Mouse (Mus musculus): Measurements from ENCODE around the gene Hspa12a.

- TF ChIP-seq ZNF384 (IDR thresholded peaks at IDR 0.05; ENCODE audit: low read depth, low read length) (no peak), CHD2 (IDR thresholded peaks at IDR 0.05; ENCODE audit: low read depth, low read length) (no peak), MAFK (IDR thresholded peaks at IDR 0.05; ENCODE audit: insufficient read depth, low read depth, low read length) (no peak), ZC3H11A (IDR thresholded peaks at IDR 0.05; ENCODE audit: borderline replicate concordance, low read depth, low read length) (no peak), HCFC1 (IDR thresholded peaks at IDR 0.05; ENCODE audit: borderline replicate concordance, insufficient read depth, low read length) (no peak)
Measured at GRCm38 (mm10) chr19:58879330-58879957, 64.0 kb downstream of the Hspa12a start.
